Mouse (Mus musculus) induced T-regulatory cell, adult 2 months (primary cell): ENCODE measurements at regions not wholly inside any gene's neighbourhood (a gene's known extent, or its start where the extent isn't known, plus 50 kb on each side); places are given as distances from the start of the nearest gene placed in this dataset.
"Not testable (repeated sequence)": the region's sequence is repeated elsewhere in the genome, so short reads cannot be mapped to it uniquely, and the experiment has no call there.

Experiments used
- DNase-seq: peaks from one replicate; pipeline ENCODE4 v3.0.0-alpha.2; 2012; ENCODE audit warnings: low read depth

DNA sequence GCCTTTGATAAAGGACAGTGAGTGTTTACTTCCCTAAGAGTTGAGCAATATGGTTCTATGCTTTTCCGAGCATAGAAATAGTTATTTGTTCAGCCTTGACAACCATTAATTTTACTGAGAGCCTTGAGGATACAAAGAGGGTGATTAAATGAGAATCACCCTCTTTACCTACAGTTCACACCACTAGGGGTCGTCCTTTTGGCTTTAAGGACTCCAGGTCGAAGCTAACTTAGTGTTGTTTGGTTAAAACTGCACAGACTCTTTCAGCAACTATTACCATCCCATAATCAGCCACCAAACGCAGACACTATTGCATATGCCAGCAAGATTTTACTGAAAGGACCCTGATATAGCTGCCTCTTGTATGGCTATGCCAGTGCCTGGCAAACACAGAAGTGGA, 559.2 kb upstream of the 2610301B20Rik start:
- no peak for DNase-seq

- no peak for DNase-seq
These were observed 558.4 kb upstream of the 2610301B20Rik start for GRCm38 (mm10) chr4:10315875-10316274.

- DNase-seq = no peak
These were observed 530.2 kb upstream of the 2610301B20Rik start for GRCm38 (mm10) chr4:10344147-10344546.

GRCm38 (mm10) chr4:10351876-10352627, 522.2 kb upstream of the 2610301B20Rik start:
- DNase-seq = no peak

- DNase-seq = no peak
These were observed 516.7 kb upstream of the 2610301B20Rik start for GRCm38 (mm10) chr4:10357572-10357971.

- DNase-seq = no peak
These were observed 484.5 kb upstream of the 2610301B20Rik start for GRCm38 (mm10) chr4:10389790-10390189.

- no peak for DNase-seq
These were observed 477.0 kb upstream of the 2610301B20Rik start for GRCm38 (mm10) chr4:10397249-10397648.

DNA sequence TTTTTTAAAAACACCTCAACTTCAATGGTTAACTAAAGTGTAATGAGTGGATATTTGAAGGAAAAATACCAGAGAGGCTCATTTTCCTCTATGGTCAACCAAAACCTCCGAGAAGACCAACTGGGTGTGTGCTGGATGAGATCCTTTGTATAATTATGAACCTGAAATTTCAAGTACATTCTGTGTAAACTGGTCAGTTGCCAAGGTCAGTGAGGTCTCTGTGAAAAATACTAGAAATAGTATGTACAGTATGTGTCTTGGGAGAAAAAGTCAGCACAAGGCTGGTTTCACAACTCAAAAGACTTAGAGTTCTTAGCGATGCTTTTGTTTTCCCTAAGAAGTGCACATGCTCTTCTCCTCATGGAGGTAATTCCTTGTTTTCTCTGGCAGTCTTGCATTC, 476.2 kb upstream of the 2610301B20Rik start:
- DNase-seq = no peak

DNA sequence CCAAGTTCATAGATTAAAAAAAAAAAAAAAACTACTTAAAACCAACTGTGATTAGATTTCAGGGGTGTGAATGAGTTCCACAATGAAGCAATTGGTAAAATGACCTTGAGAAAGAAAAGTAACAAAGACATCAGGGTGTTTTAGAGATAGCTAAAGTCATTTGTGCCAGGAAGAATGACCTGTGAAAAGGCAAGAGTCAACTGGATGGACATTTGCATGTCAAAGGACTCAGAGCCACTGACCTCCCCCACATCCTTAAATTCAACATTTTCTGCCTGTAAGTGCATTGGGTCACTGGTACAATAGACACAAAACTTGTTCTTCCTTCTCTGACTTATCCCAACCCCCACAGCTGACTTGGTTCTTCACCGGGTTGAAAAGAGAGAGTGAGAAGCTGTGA, 474.6 kb upstream of the 2610301B20Rik start:
- no peak for DNase-seq

GRCm38 (mm10) chr4:10402928-10403327, 471.4 kb upstream of the 2610301B20Rik start:
- no peak for DNase-seq

DNA sequence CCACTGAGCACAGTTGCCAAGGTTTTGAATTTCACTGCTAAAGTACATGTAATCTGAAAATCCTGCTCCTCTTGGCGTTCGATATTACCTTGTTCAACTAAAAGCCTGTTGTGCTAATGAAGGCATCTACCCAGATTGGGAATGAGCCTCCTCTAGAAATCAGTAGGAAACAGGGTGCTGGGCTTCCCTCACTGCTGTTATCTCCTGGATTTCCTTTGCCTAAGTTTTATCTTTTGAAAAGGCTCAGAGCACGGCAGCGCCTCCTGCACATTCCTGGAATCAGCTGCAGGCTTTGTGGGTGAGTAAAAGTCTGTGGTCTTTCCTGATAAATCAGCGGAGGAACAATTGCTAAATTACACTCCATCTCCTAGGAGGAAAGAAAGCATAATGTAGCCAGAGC, 469.9 kb upstream of the 2610301B20Rik start:
- no peak for DNase-seq

GRCm38 (mm10) chr4:10405102-10405501, 469.2 kb upstream of the 2610301B20Rik start:
- DNase-seq = no peak

DNA sequence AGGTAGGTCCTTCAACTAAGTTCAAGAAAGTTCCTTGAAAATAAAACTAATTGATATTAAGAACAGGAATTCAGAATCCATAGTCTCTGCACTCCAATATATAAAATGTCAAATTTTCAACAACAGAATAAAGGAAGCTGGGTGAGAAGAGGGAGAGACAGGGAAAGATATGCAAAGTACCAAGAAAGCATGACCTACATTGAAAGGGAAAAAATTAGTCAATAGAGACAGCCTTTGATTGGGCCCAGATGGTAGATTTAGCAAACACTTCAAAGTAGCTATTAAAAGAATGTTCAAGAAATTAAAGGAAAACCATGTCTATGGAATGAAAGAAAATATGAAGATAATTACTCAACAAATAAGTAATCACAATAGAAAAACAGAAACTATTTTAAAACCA, 460.0 kb upstream of the 2610301B20Rik start:
- DNase-seq = no peak

GRCm38 (mm10) chr4:10421354-10421753, 452.9 kb upstream of the 2610301B20Rik start:
- DNase-seq = no peak

- DNase-seq = no peak
These were observed 439.9 kb upstream of the 2610301B20Rik start for GRCm38 (mm10) chr4:10434438-10434837.

- not testable (repeated sequence) for DNase-seq
These were observed 434.4 kb upstream of the 2610301B20Rik start for GRCm38 (mm10) chr4:10439921-10440320.

DNA sequence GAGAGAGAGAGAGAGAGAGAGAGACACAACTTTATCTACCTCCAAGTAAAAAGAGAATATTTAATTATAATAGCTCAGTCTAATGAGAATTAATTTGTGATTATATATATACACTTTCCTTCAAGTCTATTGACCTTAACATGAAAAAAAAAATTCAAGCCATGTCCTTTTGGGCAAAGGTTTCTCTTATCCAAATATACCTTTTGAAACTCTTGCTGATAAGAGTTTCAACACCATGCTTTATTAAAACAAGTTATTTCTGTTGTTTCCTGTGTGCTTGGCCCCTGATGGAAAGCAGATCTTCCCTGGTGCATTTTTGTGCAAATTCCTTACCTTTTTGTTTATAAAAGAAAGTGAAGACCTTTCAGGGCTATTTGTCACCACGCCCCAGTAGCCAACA, 414.7 kb upstream of the 2610301B20Rik start:
- no peak for DNase-seq

DNA sequence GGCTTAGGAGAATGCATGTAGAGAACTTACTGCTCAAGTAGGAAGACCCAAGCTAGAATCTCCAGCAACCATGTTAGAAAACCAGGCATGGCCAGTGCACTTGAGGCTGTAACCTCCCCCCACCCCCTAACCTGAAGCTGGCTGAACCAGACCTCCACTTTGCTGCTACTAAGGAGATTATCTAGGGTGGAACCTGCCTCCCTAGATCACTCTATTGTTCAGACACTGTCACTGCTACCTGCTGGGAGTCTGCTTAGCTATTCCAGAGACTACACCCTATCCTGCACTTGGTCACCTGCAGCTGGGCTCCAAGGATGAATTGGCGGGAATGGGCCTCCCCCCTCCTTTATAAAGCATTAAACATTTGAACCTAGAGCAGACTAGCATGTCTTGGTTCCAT, 393.4 kb upstream of the 2610301B20Rik start:
- DNase-seq = no peak

GRCm38 (mm10) chr4:10508163-10508821, 366.0 kb upstream of the 2610301B20Rik start:
- DNase-seq = peak; percentile 7

DNA sequence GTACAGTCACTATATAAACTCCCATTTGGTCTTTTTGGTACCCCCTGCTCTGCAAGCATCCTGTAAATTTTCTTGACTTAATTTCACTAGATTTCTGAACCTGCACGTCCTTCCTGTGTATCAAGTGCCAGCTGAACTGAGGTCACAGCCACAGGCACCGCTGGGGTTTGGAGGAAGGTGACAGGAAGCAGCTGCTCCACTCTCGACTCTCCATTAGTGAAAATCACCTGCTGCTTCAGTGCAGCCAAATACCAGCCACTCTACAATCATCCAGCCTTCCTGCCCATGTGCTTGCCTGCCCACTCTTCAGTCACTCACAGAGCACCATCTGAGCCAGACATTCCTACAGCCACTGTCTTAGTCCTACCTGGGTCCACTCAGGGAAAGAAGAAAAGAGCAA, 364.3 kb upstream of the 2610301B20Rik start:
- DNase-seq = no peak

- no peak for DNase-seq
These were observed 323.5 kb upstream of the 2610301B20Rik start for GRCm38 (mm10) chr4:10550711-10551305.

GRCm38 (mm10) chr4:10553724-10554123, 320.6 kb upstream of the 2610301B20Rik start:
- no peak for DNase-seq

- DNase-seq = no peak
These were observed 314.2 kb upstream of the 2610301B20Rik start for GRCm38 (mm10) chr4:10560078-10560477.
